Mouse (Mus musculus) MEL (cell line): Measurements from ENCODE around the gene Agtrap. TPM values are rescaled to one million over a fixed set of nuclear protein-coding genes. Genes with fewer than 3 reads are reported as not detected.

Experiments used
- DNase-seq: peaks from one replicate; pipeline ENCODE4 v3.0.0; 2011; ENCODE audit warnings: low read depth, low spot score
- H3K27ac ChIP-seq: 2 replicates; pipeline ENCODE4 v1.5.1; 2012; ENCODE audit warnings: low read depth, mild to moderate bottlenecking, control low read depth, low read length, moderate library complexity; ENCODE audit not compliant: control insufficient read depth
- H3K27me3 ChIP-seq, 2 experiments: fragments of 150-350 bp in 1 of 2; sonication (generic) in 1 of 2; 2 replicates each; pipeline ENCODE4 v1.6.1; 2012; ENCODE audit warnings: low read length in 2 of 2, mild to moderate bottlenecking in 2 of 2, improper control_type of control experiment in 1 of 2, moderate library complexity in 1 of 2; ENCODE audit not compliant: insufficient read depth in 2 of 2, control insufficient read depth in 1 of 2
- H3K36me3 ChIP-seq, 2 experiments: 2 replicates each; pipeline ENCODE4 v1.6.1; 2012 to 2014; ENCODE audit warnings: low read length in 2 of 2, improper control_type of control experiment in 1 of 2, inconsistent platforms in 1 of 2, mild to moderate bottlenecking in 1 of 2; ENCODE audit not compliant: insufficient read depth in 2 of 2, control insufficient read depth in 1 of 2
- H3K4me1 ChIP-seq, 2 experiments: fragments of 150-350 bp in 1 of 2; sonication (generic) in 1 of 2; 2 replicates each; pipeline ENCODE4 v1.6.1; 2012; ENCODE audit warnings: low read length in 2 of 2, improper control_type of control experiment in 1 of 2, mild to moderate bottlenecking in 1 of 2; ENCODE audit not compliant: insufficient read depth in 2 of 2, control insufficient read depth in 1 of 2
- H3K4me3 ChIP-seq, 2 experiments: fragments of 150-350 bp in 1 of 2; sonication (generic) in 1 of 2; 2 replicates each; pipeline ENCODE4 v1.5.1; 2012; ENCODE audit warnings: low read depth in 2 of 2, low read length in 2 of 2, mild to moderate bottlenecking in 2 of 2, moderate library complexity in 2 of 2, control low read depth in 1 of 2, improper control_type of control experiment in 1 of 2; ENCODE audit not compliant: control insufficient read depth in 1 of 2, insufficient read depth in 1 of 2
- H3K79me2 ChIP-seq: 2 replicates; pipeline ENCODE4 v1.6.1; 2012; ENCODE audit warnings: mild to moderate bottlenecking, low read length, moderate library complexity; ENCODE audit not compliant: control insufficient read depth, poor library complexity, insufficient read depth
- H3K9ac ChIP-seq: 2 replicates; pipeline ENCODE4 v1.6.1; 2012; ENCODE audit warnings: low read depth, mild to moderate bottlenecking, control low read depth, low read length, moderate library complexity; ENCODE audit not compliant: control insufficient read depth, poor library complexity, severe bottlenecking
- H3K9me3 ChIP-seq: fragments of 150-350 bp; sonication (generic); replicated peaks from 2 replicates; pipeline ENCODE4 v1.6.1; 2012; ENCODE audit warnings: mild to moderate bottlenecking, low read length, improper control_type of control experiment, moderate library complexity; ENCODE audit not compliant: insufficient read depth
- BHLHE40 ChIP-seq: IDR thresholded peaks from 2 replicates; pipeline ENCODE4 v1.6.1; 2012; ENCODE audit warnings: low read depth, mild to moderate bottlenecking, inconsistent platforms, low read length, improper control_type of control experiment, borderline replicate concordance
- CHD1 ChIP-seq: IDR thresholded peaks from 2 replicates; pipeline ENCODE4 v1.6.1; 2012; ENCODE audit warnings: low read depth, mild to moderate bottlenecking, inconsistent platforms, low read length, improper control_type of control experiment
- CTCF ChIP-seq, 3 experiments: IDR thresholded peaks in 2 of 3; conservative IDR thresholded peaks in 1 of 3; 2 replicates each; pipeline ENCODE4 v1.5.1; 2011 to 2012; ENCODE audit warnings: low read length in 3 of 3, low read depth in 2 of 3, mild to moderate bottlenecking in 2 of 3, improper control_type of control experiment in 1 of 3, inconsistent platforms in 1 of 3, mixed read lengths in 1 of 3, moderate library complexity in 1 of 3; ENCODE audit not compliant: control insufficient read depth in 1 of 3, insufficient read depth in 1 of 3, poor library complexity in 1 of 3, severe bottlenecking in 1 of 3
- ELF1 ChIP-seq: IDR thresholded peaks from 2 replicates; pipeline ENCODE4 v1.6.1; 2014; ENCODE audit warnings: low read depth, mild to moderate bottlenecking, inconsistent platforms, low read length, improper control_type of control experiment, moderate library complexity
- EP300 ChIP-seq, 2 experiments: IDR thresholded peaks; 2 replicates each; pipeline ENCODE4 v1.6.1; 2011; ENCODE audit warnings: improper control_type of control experiment in 2 of 2, low read length in 2 of 2, low read depth in 1 of 2, mild to moderate bottlenecking in 1 of 2
- ETS1 ChIP-seq: IDR thresholded peaks from 2 replicates; pipeline ENCODE4 v1.6.1; 2012; ENCODE audit warnings: low read depth, mild to moderate bottlenecking, inconsistent platforms, low read length, improper control_type of control experiment, moderate library complexity
- GABPA ChIP-seq: IDR thresholded peaks from 2 replicates; pipeline ENCODE4 v1.6.1; 2012; ENCODE audit warnings: low read depth, mild to moderate bottlenecking, inconsistent platforms, low read length, improper control_type of control experiment, moderate library complexity
- GATA1 ChIP-seq: IDR thresholded peaks from 2 replicates; pipeline ENCODE4 v1.6.1; 2011; ENCODE audit warnings: low read depth, low read length, improper control_type of control experiment
- KAT2A ChIP-seq: conservative IDR thresholded peaks from 2 replicates; pipeline ENCODE4 v1.6.1; 2012; ENCODE audit warnings: low read depth, low read length, improper control_type of control experiment, inconsistent platforms
- MAFK ChIP-seq: IDR thresholded peaks from 2 replicates; pipeline ENCODE4 v1.6.1; 2011; ENCODE audit warnings: low read depth, mild to moderate bottlenecking, low read length, improper control_type of control experiment, borderline replicate concordance
- MAX ChIP-seq: IDR thresholded peaks from 2 replicates; pipeline ENCODE4 v1.6.1; 2011; ENCODE audit warnings: low read length, improper control_type of control experiment
- MAZ ChIP-seq: IDR thresholded peaks from 2 replicates; pipeline ENCODE4 v1.6.1; 2012; ENCODE audit warnings: low read depth, mild to moderate bottlenecking, inconsistent platforms, low read length, improper control_type of control experiment
- MEF2A ChIP-seq: IDR thresholded peaks from 2 replicates; pipeline ENCODE4 v1.6.1; 2014; ENCODE audit warnings: low read depth, mild to moderate bottlenecking, inconsistent platforms, low read length, improper control_type of control experiment; ENCODE audit not compliant: poor library complexity, insufficient replicate concordance, severe bottlenecking; ENCODE audit errors: extremely low read depth
- MXI1 ChIP-seq: IDR thresholded peaks from 2 replicates; pipeline ENCODE4 v1.6.1; 2011; ENCODE audit warnings: mild to moderate bottlenecking, low read depth, low read length, improper control_type of control experiment
- MYC ChIP-seq: IDR thresholded peaks from 2 replicates; pipeline ENCODE4 v1.6.1; 2011; ENCODE audit warnings: low read depth, mild to moderate bottlenecking, low read length, improper control_type of control experiment, moderate library complexity
- NRF1 ChIP-seq: IDR thresholded peaks from 2 replicates; pipeline ENCODE4 v1.6.1; 2014; ENCODE audit warnings: low read depth, mild to moderate bottlenecking, inconsistent platforms, low read length, improper control_type of control experiment, moderate library complexity; ENCODE audit not compliant: poor library complexity, insufficient read depth, severe bottlenecking
- POLR2AphosphoS2 ChIP-seq: IDR thresholded peaks from 2 replicates; pipeline ENCODE4 v1.6.1; 2011; ENCODE audit warnings: low read length, improper control_type of control experiment
- POLR2AphosphoS5 ChIP-seq: IDR thresholded peaks from 2 replicates; pipeline ENCODE4 v1.6.1; 2012; ENCODE audit warnings: low read depth, borderline replicate concordance, mild to moderate bottlenecking, inconsistent platforms, low read length, moderate library complexity, mixed read lengths
- RAD21 ChIP-seq: IDR thresholded peaks from 2 replicates; pipeline ENCODE4 v1.6.1; 2011; ENCODE audit warnings: mild to moderate bottlenecking, low read depth, low read length, improper control_type of control experiment
- RCOR1 ChIP-seq: IDR thresholded peaks from 2 replicates; pipeline ENCODE4 v1.6.1; 2012; ENCODE audit warnings: low read depth, mild to moderate bottlenecking, inconsistent platforms, low read length, improper control_type of control experiment
- SIN3A ChIP-seq: IDR thresholded peaks from 2 replicates; pipeline ENCODE4 v1.6.1; 2012; ENCODE audit warnings: low read length, improper control_type of control experiment, inconsistent platforms
- SMC3 ChIP-seq: IDR thresholded peaks from 2 replicates; pipeline ENCODE4 v1.6.1; 2011; ENCODE audit warnings: low read depth, low read length, improper control_type of control experiment
- TBP ChIP-seq: IDR thresholded peaks from 2 replicates; pipeline ENCODE4 v1.8.0; 2011; ENCODE audit warnings: low read depth, low read length, improper control_type of control experiment
- UBTF ChIP-seq: IDR thresholded peaks from 2 replicates; pipeline ENCODE4 v1.6.1; 2012; ENCODE audit warnings: low read depth, mild to moderate bottlenecking, inconsistent platforms, low read length, improper control_type of control experiment, moderate library complexity, borderline replicate concordance; ENCODE audit not compliant: insufficient read depth
- USF1 ChIP-seq: IDR thresholded peaks from 2 replicates; pipeline ENCODE4 v1.6.1; 2014; ENCODE audit warnings: low read depth, mild to moderate bottlenecking, inconsistent platforms, low read length, improper control_type of control experiment, moderate library complexity
- ZMIZ1 ChIP-seq: IDR thresholded peaks from 2 replicates; pipeline ENCODE4 v1.6.1; 2012; ENCODE audit warnings: low read depth, mild to moderate bottlenecking, inconsistent platforms, low read length, improper control_type of control experiment, moderate library complexity
- polyA plus RNA-seq, 2 experiments: library from polyadenylated mRNA; stranded (reverse) in 1 of 2; unstranded in 1 of 2; fragments of >175 nt in 1 of 2; fragments of >200 nt in 1 of 2; gene quantifications; 2 replicates each; pipeline versions ENCODE4 v1.2.1 to v1.2.4; 2012; ENCODE audit warnings: low replicate concordance in 2 of 2, low read depth in 1 of 2; ENCODE audit not compliant: insufficient read length in 2 of 2, insufficient read depth in 1 of 2, missing spikeins in 1 of 2
- total RNA-seq: library from RNA; depleted of rRNA; stranded (reverse); fragments of 300-350 nt; gene quantifications from 2 replicates; pipeline ENCODE4 v1.2.3, GENCODE M21; 2012

Agtrap gene
- total and polyA plus RNA-seq, 3 experiments = 5.0 to 16.0 TPM; not detected in 1

GRCm38 (mm10) chr4:148083176-148083899 is 4.5 kb downstream of the Agtrap start:
- no peak for TF ChIP-seq KAT2A
- TF ChIP-seq ZMIZ1 = no peak
- no peak for TF ChIP-seq ELF1
- TF ChIP-seq MAX = peak; percentile 46; the same call in 1 of the 2 replicates
- peak; percentile 45; the same call in 1 of the 2 replicates for TF ChIP-seq MAZ
- 0 out of 2 replicates have a peak, but pooled peaks have one; percentile 15 for TF ChIP-seq SIN3A
- 0 out of 2 replicates have a peak, but pooled peaks have one; percentile 22 for TF ChIP-seq TBP
- TF ChIP-seq USF1 = peak; percentile 80
- Histone ChIP-seq H3K4me3 (peak overlapping the region; percentile 51 to 67), H3K9me3 (no peaks in the 10 kb centered on the region), H3K27me3 (no peaks in the 10 kb centered on the region), H3K4me1 (peaks cover 0 to 10% of the 10 kb centered on the region in 2 experiments; a peak in 2 of 4 replicates), H3K36me3 (peaks cover 0 to 3% of the 10 kb centered on the region in 2 experiments; a peak in 2 of 4 replicates), H3K9ac (peak overlapping the region; percentile 58), H3K79me2 (peaks cover 6% of the 10 kb centered on the region), H3K27ac (peak overlapping the region; percentile 92)
- DNase-seq = peak; percentile 85

GRCm38 (mm10) chr4:148082257-148083044 is 5.4 kb downstream of the Agtrap start:
- Histone ChIP-seq H3K4me3 (peak overlapping the region; percentile 29 to 60), H3K9me3 (no peaks in the 10 kb centered on the region), H3K27me3 (no peaks in the 10 kb centered on the region), H3K9ac (peak overlapping the region; percentile 62), H3K36me3 (peaks cover 0 to 2% of the 10 kb centered on the region in 2 experiments; a peak in 1 of 4 replicates), H3K27ac (peak overlapping the region; percentile 92), H3K4me1 (peaks cover 0 to 10% of the 10 kb centered on the region in 2 experiments; a peak in 2 of 4 replicates), H3K79me2 (peaks cover 3% of the 10 kb centered on the region)
- peak; percentile 95 for DNase-seq
- no peak for TF ChIP-seq NRF1
- TF ChIP-seq POLR2AphosphoS5 = no peak
- TF ChIP-seq MEF2A = no peak
- no peak for TF ChIP-seq MAZ
- TF ChIP-seq UBTF = no peak
- peak; percentile 89 for TF ChIP-seq USF1
- TF ChIP-seq POLR2AphosphoS2 = no peak; the same call in 1 of the 2 replicates
- TF ChIP-seq CTCF (IDR thresholded peaks at IDR 0.05 in 2 of 3, conservative IDR thresholded peaks at IDR 0.05 in 1 of 3; ENCODE audit: control insufficient read depth in 1 of 3, insufficient read depth in 1 of 3, low read depth in 2 of 3, low read length in 3 of 3, poor library complexity in 1 of 3, severe bottlenecking in 1 of 3) = peak; percentile 40 to 77 (median 66)
- peak; percentile 32 for TF ChIP-seq SMC3
- peak; percentile 60 for TF ChIP-seq MXI1
- TF ChIP-seq RAD21 = peak; percentile 26
- TF ChIP-seq MYC = no peak
- TF ChIP-seq BHLHE40 = no peak
- no peak for TF ChIP-seq CHD1
- TF ChIP-seq ETS1 = 0 out of 2 replicates have a peak, but pooled peaks have one; percentile 21
- no peak for TF ChIP-seq RCOR1
- TF ChIP-seq TBP = peak; percentile 14; the same call in 1 of the 2 replicates
- TF ChIP-seq MAFK = no peak
- TF ChIP-seq GABPA = no peak
- TF ChIP-seq ELF1 = peak; percentile 81
- TF ChIP-seq ZMIZ1 = no peak
- peak; percentile 57; the same call in 1 of the 2 replicates for TF ChIP-seq GATA1
- no peak for TF ChIP-seq EP300 (IDR thresholded peaks at IDR 0.05; ENCODE audit: low read depth in 1 of 2, low read length in 2 of 2)
